14 mouse cellular contexts compared by ENCODE assay signal in the genomic region with DNA sequence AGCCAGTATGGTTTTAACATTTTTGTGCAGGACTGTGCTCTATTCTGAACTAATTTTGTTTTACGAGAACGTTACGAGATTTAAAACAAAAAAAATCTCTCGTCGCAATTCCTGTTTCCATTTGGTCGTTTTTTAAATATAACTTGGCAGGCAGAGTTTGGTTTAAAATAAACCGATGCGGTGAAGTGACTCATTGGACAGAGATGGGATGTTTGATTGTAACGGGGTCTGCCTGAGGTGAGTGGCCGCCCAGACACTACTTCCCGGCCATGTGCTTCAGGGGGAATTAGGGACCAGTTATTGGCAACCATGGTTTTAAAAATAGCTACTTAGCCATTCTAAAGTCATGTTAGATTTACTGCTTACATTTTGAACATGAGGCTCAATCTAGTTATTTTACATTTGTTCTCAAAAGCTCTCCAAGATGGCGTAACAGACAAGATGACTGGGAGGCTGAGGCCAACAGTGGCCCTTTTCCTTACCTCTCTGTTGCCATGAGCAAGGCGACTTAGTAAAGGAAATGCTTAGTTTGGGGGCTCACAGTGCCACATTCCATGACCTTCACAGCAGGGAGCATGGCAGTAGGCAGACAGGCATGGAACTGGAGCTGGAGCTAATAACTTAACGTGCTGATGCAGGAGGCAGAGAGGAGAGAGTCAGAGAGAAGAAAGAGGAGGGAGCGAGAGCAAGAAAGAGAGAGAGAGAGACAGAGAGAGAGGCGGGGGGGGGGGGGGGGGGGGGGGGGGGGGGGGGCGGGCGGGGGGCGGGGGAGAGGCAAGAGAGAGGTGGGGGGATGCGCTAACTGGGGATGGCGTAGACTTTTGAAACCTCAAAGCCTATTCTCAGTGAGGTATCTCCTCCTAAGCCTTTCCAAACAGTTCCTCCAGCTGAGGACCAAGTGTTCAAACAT. TPM values are rescaled to one million over a fixed set of nuclear protein-coding genes. Genes with fewer than 3 reads are reported as not detected.
DNase-seq lines count a peak whose midpoint lies in the region; ATAC-seq and TF ChIP-seq lines count a peak whose summit lies in the region.
"Had no signal": no experiment of that assay in that cellular context is flagged by ENCODE, and none has a peak within 500 bp of the region (broad histone marks: within the 10 kb centered on the region; RNA-seq: fewer than 3 reads in every experiment).

No protein-coding gene starts in this region.

- H3K9ac ChIP-seq in forebrain, embryonic 11.5 days (ENCODE audit: low read length): no peak overlapping the region
- no peak overlapping the region for H3K9ac ChIP-seq in forebrain, embryonic 13.5 days
- H3K9ac ChIP-seq in embryonic facial prominence, embryonic 11.5 days (replicated peaks; ENCODE audit: low read length): no peak overlapping the region
- no peak overlapping the region for H3K9ac ChIP-seq in limb, embryonic 15.5 days

- no peak overlapping the region for H3K4me3 ChIP-seq in forebrain, embryonic 11.5 days (ENCODE audit: low read depth, low read length)
- no peak overlapping the region for H3K4me3 ChIP-seq in forebrain, embryonic 13.5 days
- H3K4me3 ChIP-seq in layer of hippocampus, adult 2 months: no peak overlapping the region; the same call in 1 of the 2 replicates
- no peak overlapping the region for H3K4me3 ChIP-seq in embryonic facial prominence, embryonic 11.5 days (ENCODE audit: low read depth, low read length)
- no peak overlapping the region for H3K4me3 ChIP-seq in limb, embryonic 15.5 days
- H3K4me3 ChIP-seq: heart, adult 2 months had no signal

- H3K36me3 ChIP-seq in forebrain, embryonic 11.5 days (ENCODE audit: control insufficient read depth, insufficient read depth, low read length): no peaks in the 10 kb centered on the region
- H3K36me3 ChIP-seq in forebrain, embryonic 13.5 days (ENCODE audit: poor library complexity, severe bottlenecking): no peaks in the 10 kb centered on the region
- no peaks in the 10 kb centered on the region for H3K36me3 ChIP-seq in embryonic facial prominence, embryonic 11.5 days (replicated peaks; ENCODE audit: control insufficient read depth, insufficient read depth, low read depth, low read length)
- no peaks in the 10 kb centered on the region for H3K36me3 ChIP-seq in limb, embryonic 15.5 days

- H3K9me3 ChIP-seq in forebrain, embryonic 11.5 days (ENCODE audit: control insufficient read depth, low read length): no peaks in the 10 kb centered on the region
- H3K9me3 ChIP-seq in forebrain, embryonic 13.5 days (replicated peaks): no peaks in the 10 kb centered on the region
- H3K9me3 ChIP-seq in embryonic facial prominence, embryonic 11.5 days (replicated peaks; ENCODE audit: control insufficient read depth, low read length): no peaks in the 10 kb centered on the region
- no peaks in the 10 kb centered on the region for H3K9me3 ChIP-seq in limb, embryonic 15.5 days

- ATAC-seq in forebrain, embryonic 11.5 days (replicated peaks; ENCODE audit: low FRiP score): no peak
- ATAC-seq in forebrain, embryonic 13.5 days: no peak
- no peak for ATAC-seq in embryonic facial prominence, embryonic 11.5 days (replicated peaks; ENCODE audit: insufficient number of reproducible peaks, low FRiP score, low TSS enrichment, low read depth)
- ATAC-seq in limb, embryonic 15.5 days (ENCODE audit: insufficient number of reproducible peaks, low FRiP score, low TSS enrichment, low read depth): no peak; the same call in 1 of the 2 replicates
- ATAC-seq: forebrain, embryonic 14.5 days; midbrain, embryonic 16.5 days had no signal

- no peaks in the 10 kb centered on the region for H3K27me3 ChIP-seq in forebrain, embryonic 11.5 days (ENCODE audit: control insufficient read depth, insufficient read depth, low read length)
- H3K27me3 ChIP-seq in forebrain, embryonic 13.5 days: no peaks in the 10 kb centered on the region
- H3K27me3 ChIP-seq in embryonic facial prominence, embryonic 11.5 days (ENCODE audit: control insufficient read depth, insufficient read depth, low read length): no peaks in the 10 kb centered on the region
- no peaks in the 10 kb centered on the region for H3K27me3 ChIP-seq in limb, embryonic 15.5 days

- peak; percentile 50 for DNase-seq in forebrain, embryonic 11.5 days (ENCODE audit: low spot score)
- DNase-seq in layer of hippocampus, adult 2 months (ENCODE audit: low spot score in 2 of 2): no peak
- no peak for DNase-seq in layer of hippocampus, adult 9-11 months
- DNase-seq in embryonic facial prominence, embryonic 11.5 days (ENCODE audit: low spot score): no peak
- DNase-seq in layer of hippocampus, adult 18-20 months (ENCODE audit: low spot score in 2 of 2): no peak
- DNase-seq in left cerebral cortex, adult 11 months (ENCODE audit: low spot score): no peak
- DNase-seq: cerebellum, postnatal 10 days; heart, adult 2 months; heart, postnatal 4 days; kidney, postnatal 25 days had no signal

- WGBS in forebrain, embryonic 11.5 days: 75% methylated on average over 17 of the region's 21 CpGs
- 81% methylated on average over 16 of the region's 21 CpGs for WGBS in forebrain, embryonic 13.5 days
- WGBS in embryonic facial prominence, embryonic 11.5 days: 61% methylated on average over 16 of the region's 21 CpGs
- WGBS in limb, embryonic 15.5 days: 35% methylated on average over 17 of the region's 21 CpGs

- no peak overlapping the region for H3K27ac ChIP-seq in forebrain, embryonic 11.5 days (ENCODE audit: low read depth, low read length)
- H3K27ac ChIP-seq in forebrain, embryonic 13.5 days: no peak overlapping the region
- H3K27ac ChIP-seq in layer of hippocampus, adult 2 months: peak overlapping the region; percentile 80
- 0 out of 2 replicates have a peak overlapping the region, but pooled peaks have one; percentile 14 for H3K27ac ChIP-seq in embryonic facial prominence, embryonic 11.5 days (replicated peaks; ENCODE audit: low read depth, low read length)
- peak overlapping the region; percentile 90 for H3K27ac ChIP-seq in limb, embryonic 15.5 days
- H3K27ac ChIP-seq: heart, adult 2 months had no signal

- TF ChIP-seq CTCF in layer of hippocampus, adult 2 months (conservative IDR thresholded peaks at IDR 0.05): no peak

- no peak overlapping the region for H3K4me2 ChIP-seq in forebrain, embryonic 11.5 days (ENCODE audit: low read depth, low read length, severe bottlenecking)
- no peak overlapping the region for H3K4me2 ChIP-seq in forebrain, embryonic 13.5 days
- H3K4me2 ChIP-seq in embryonic facial prominence, embryonic 11.5 days (ENCODE audit: low read depth, low read length): no peak overlapping the region
- H3K4me2 ChIP-seq in limb, embryonic 15.5 days: peak overlapping the region; percentile 14; the same call in 1 of the 2 replicates

- H3K4me1 ChIP-seq in forebrain, embryonic 11.5 days (replicated peaks; ENCODE audit: control insufficient read depth, insufficient read depth, low read length): no peaks in the 10 kb centered on the region
- peaks cover 4% of the 10 kb centered on the region; the same call in 1 of the 2 replicates for H3K4me1 ChIP-seq in forebrain, embryonic 13.5 days
- H3K4me1 ChIP-seq in embryonic facial prominence, embryonic 11.5 days (ENCODE audit: control insufficient read depth, insufficient read depth, low read length): peaks cover 2% of the 10 kb centered on the region; the same call in 1 of the 2 replicates
- H3K4me1 ChIP-seq in limb, embryonic 15.5 days: peaks cover 74% of the 10 kb centered on the region

RNA-seq across cellular contexts. Expression of a gene that starts 8.6 kb away (rescaled TPM):
- 3.6 and 4.9 TPM in 2 replicates for polyA plus RNA-seq in forebrain, embryonic 11.5 days (2014; fragmentation: Nextera tagmentation; extraction: Ambion mirVana)
- polyA plus RNA-seq in forebrain, embryonic 13.5 days (2015; fragmentation: Nextera tagmentation; extraction: Ambion mirVana): 2.3 and 3.8 TPM in 2 replicates
- total RNA-seq in layer of hippocampus, adult 2 months (2021): 10 to 100 TPM; 18.8 to 21.0 TPM
- 8.2 and 8.7 TPM in 2 replicates for polyA plus RNA-seq in embryonic facial prominence, embryonic 11.5 days (2014; fragmentation: Nextera tagmentation; extraction: Ambion mirVana)
- polyA plus RNA-seq in limb, embryonic 15.5 days (2015; fragmentation: Nextera tagmentation; extraction: Ambion mirVana): 27.4 and 28.2 TPM in 2 replicates
- 10 to 100 TPM; 17.4 to 21.5 TPM for total RNA-seq in layer of hippocampus, adult 18-20 months (2021)

Comparison
In these comparisons a context has a peak if more than half of its experiments do, and no peak if none do; other contexts are left out.
1. H3K27ac ChIP-seq: peak in layer of hippocampus, adult 2 months (single experiment), embryonic facial prominence, embryonic 11.5 days (single experiment) and limb, embryonic 15.5 days (single experiment); none in forebrain, embryonic 11.5 days (single experiment) and forebrain, embryonic 13.5 days (single experiment).